Mouse (Mus musculus): ENCODE results near the gene Tmem130. TPM values are rescaled to one million over a fixed set of nuclear protein-coding genes. Genes with fewer than 3 reads are reported as not detected.

The Tmem130 gene
- polyA plus RNA-seq (2017; shearing (Covaris generic)) = not detected

DNA sequence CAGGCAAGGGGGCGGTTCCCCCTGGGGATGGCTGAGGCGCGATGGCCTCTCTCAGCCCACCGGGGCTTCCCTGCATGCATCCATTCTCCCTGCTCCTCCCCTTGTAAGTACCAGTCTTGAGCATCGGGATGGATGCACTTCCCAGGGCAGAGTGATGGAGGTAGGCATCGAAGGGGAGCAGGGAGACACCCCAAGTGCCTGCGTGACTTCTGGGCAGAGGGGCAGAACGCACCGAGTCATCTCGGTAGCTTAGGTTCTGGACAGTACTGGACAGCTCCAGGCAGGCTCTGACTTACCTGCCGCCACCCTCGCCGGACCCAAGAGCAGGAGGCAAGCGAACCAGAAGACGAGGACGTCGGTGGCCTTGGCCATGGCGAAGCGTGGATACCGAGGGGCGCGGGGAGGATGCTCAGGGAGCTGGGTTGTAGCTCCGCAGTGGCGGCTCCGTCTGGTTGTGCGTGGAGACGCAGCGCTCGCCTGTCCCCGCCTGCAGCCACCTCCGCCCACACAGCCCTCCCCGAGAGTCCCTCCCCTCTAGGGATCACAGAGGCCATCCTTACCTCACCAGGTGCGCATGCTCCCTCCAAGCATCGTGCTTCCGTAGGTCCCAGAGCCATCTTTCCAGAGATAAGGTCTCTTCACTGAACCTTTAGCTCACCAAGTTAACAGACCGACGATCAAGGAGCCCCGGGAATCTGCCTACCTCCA, at the start of gene Tmem130:
Gene Tmem130, minus strand, starts transcription at position 658 of the 708 bp plus-strand sequence.

DNA sequence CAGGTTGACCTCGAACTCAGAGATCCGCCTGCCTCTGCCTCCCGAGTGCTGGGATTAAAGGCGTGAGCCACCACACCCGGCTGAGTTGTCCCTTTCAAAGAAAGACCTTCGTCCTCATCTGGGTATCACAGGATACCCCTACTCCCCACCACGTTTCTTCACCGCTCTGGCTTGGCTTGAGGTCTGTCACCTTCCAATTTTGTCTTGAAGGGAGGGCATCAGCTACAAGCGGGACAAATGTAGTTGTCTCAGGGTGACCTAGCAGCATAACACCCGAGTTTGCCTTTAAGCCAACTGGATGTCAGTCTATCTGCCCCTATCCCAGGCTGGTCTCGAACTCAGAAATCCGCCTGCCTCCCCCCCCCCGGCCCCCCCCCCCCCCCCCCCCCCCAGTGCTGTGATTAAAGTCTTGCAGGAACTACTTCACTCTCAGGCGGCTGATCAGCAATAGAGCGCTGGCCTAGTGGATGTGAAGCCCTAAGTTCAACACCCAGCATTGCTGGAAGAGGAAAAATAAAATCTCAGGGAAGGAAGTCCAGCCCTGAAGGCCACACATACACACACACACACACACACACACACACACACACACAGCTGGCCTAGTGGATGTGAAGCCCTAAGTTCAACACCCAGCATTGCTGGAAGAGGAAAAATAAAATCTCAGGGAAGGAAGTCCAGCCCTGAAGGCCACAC, 5.6 kb upstream of the Tmem130 start, which contains the start of gene Trrap:
Gene Trrap, plus strand, starts transcription at position 627 of the 693 bp plus-strand sequence.

Other genes starting within 250 kb of the Tmem130 start
- not detected for gene Nptx2, start 215.9 kb downstream of the Tmem130 start, polyA plus RNA-seq (2017; shearing (Covaris generic))
- gene Trrap, start 5.9 kb upstream of the Tmem130 start, polyA plus RNA-seq (2017; shearing (Covaris generic)) = 24.8 TPM
- 38.8 TPM for gene Smurf1, start 204.0 kb upstream of the Tmem130 start, polyA plus RNA-seq (2017; shearing (Covaris generic))